Mouse (Mus musculus) olfactory bulb, adult 2 months (tissue): ENCODE results near the gene Trappc2l. TPM values are rescaled to one million over a fixed set of nuclear protein-coding genes. Genes with fewer than 3 reads are reported as not detected.
A peak's percentile ranks its signal among the peaks of the same experiment; 100 is the strongest.
"Not testable (repeated sequence)": the region's sequence is repeated elsewhere in the genome, so short reads cannot be mapped to it uniquely, and the experiment has no call there.

Experiments used
- H3K27ac ChIP-seq: fragments of 200-500 bp; 2 replicates; pipeline ENCODE4 v1.5.1; 2012; ENCODE audit warnings: low read depth, low read length; ENCODE audit not compliant: insufficient read depth
- H3K4me1 ChIP-seq: fragments of 200-500 bp; 2 replicates; pipeline ENCODE4 v1.6.1; 2012; ENCODE audit warnings: low read length; ENCODE audit not compliant: control insufficient read depth, insufficient read depth
- H3K4me3 ChIP-seq: fragments of 200-500 bp; 2 replicates; pipeline ENCODE4 v1.5.1; 2012; ENCODE audit warnings: mild to moderate bottlenecking, low read depth, low read length, moderate library complexity; ENCODE audit not compliant: insufficient read depth
- CTCF ChIP-seq: fragments of 200-500 bp; IDR thresholded peaks from 2 replicates; pipeline ENCODE4 v1.5.1; 2012; ENCODE audit warnings: low read depth, mild to moderate bottlenecking, low read length, moderate library complexity; ENCODE audit not compliant: insufficient read depth
- POLR2A ChIP-seq: fragments of 200-500 bp; IDR thresholded peaks from 2 replicates; pipeline ENCODE4 v1.6.1; 2012; ENCODE audit warnings: mild to moderate bottlenecking, low read depth, low read length, moderate library complexity; ENCODE audit not compliant: insufficient read depth
- WGBS: fragments of 180-500 bp; shearing (Covaris S2); methylation state at CpG from one replicate; pipeline ENCODE4 v1.1.7; 2018; 5-methylcytosine and 5-hydroxymethylcytosine counted together
- polyA plus RNA-seq: library from polyadenylated mRNA; stranded (reverse); fragments of >200 nt; gene quantifications from 2 replicates; pipeline ENCODE4 v1.2.4, GENCODE M21; 2012; ENCODE audit warnings: low replicate concordance; ENCODE audit not compliant: missing spikeins, insufficient read depth, insufficient read length

The Trappc2l gene
- polyA plus RNA-seq, 1 experiment: not detected

DNA sequence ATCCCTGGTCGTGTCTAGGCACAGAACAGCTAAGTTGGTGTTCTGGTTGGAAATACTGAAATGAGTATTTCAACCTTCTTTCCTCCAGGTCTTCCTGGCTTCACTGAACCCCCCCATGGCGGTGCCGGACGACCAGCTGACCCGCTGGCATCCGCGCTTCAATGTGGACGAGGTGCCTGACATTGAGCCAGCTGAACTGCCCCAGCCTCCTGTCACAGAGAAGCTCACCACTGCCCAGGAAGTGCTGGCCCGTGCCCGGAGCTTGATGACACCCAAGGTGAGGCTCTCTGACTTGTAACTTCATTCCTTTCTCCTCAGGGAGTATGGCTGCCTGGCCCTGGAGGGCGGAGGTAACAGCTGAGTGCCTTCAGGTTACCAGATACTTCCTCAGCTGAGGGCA, 40.3 kb upstream of the Trappc2l start:
- no peak overlapping the region for H3K27ac ChIP-seq
- H3K4me3 ChIP-seq: no peak overlapping the region
- no peak for TF ChIP-seq POLR2A
- TF ChIP-seq CTCF: no peak
- 94% methylated on average over 11 of the region's 11 CpGs for WGBS
- peaks cover 29% of the 10 kb centered on the region for H3K4me1 ChIP-seq

DNA sequence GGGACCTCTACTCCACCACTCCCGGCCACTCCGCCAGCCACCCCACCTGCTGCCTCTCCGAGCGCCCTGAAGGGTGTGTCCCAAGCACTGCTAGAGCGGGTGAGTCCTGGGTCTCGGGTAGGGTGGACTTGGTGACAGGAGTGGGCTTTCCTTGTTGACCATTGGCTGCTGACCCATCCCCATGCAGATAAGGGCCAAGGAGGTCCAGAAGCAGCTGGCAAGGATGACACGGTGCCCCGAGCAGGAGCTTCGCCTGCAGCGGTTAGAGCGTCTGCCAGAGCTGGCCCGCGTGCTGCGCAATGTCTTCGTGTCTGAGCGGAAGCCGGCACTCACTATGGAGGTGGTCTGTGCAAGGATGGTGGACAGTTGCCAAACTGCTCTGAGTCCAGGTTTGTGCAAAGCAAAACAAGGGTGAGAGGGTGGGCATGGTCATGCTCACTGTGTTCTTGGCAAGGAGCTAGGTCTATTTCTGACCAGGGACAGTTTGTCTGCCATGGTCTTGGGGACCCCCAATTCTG, 39.6 kb upstream of the Trappc2l start:
- Histone ChIP-seq H3K4me1 (peaks cover 29% of the 10 kb centered on the region), H3K4me3 (no peak overlapping the region), H3K27ac (no peak overlapping the region)
- no peak for TF ChIP-seq POLR2A
- TF ChIP-seq CTCF: no peak
- WGBS: 95% methylated on average over 17 of the region's 17 CpGs

DNA sequence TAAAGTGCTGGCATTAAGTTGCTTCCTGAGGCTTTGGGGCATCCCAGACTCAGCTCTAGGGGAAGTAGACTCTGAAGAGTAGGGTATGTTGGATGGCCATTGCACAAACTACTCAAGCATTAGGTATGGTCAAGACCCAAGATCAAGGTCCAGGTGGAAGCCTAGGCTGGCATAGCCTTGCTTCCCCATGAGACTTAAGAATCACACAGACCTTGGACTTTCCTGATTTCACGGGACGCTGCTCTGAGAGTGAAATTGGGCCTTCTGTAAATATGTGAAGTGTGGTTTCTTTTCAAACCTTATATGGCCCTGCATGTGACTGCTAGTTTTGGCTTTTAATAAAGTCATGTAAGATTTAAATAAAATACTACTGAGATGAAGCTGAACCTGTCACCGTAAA, 38.7 kb upstream of the Trappc2l start:
- H3K27ac ChIP-seq: no peak overlapping the region
- no peak for TF ChIP-seq CTCF
- TF ChIP-seq POLR2A: no peak
- H3K4me1 ChIP-seq: peaks cover 28% of the 10 kb centered on the region
- 96% methylated on average over 3 of the region's 3 CpGs for WGBS
- H3K4me3 ChIP-seq: no peak overlapping the region

DNA sequence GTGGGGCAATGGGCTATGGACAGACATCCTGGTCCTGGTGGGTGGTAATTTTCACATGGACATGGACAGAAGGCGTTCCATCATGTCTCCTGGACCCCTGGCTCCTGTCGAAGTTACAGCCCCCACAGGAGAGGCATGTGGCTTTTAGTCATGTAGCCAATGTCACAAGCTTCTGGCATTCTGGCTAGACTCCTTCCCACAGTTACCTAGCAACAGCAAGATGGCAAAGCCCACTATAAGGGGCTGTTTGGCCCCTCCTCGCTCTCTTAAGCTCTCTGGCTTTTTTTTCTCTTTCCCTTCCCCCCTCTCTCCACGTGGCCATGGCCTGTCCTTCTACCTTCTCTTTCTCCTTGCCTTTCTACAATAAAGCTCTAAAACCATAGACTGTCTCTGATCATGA, 38.3 kb upstream of the Trappc2l start:
- 46% methylated on average over 4 of the region's 4 CpGs for WGBS
- H3K27ac ChIP-seq: not testable (repeated sequence)
- H3K4me1 ChIP-seq: peaks cover 28% of the 10 kb centered on the region

DNA sequence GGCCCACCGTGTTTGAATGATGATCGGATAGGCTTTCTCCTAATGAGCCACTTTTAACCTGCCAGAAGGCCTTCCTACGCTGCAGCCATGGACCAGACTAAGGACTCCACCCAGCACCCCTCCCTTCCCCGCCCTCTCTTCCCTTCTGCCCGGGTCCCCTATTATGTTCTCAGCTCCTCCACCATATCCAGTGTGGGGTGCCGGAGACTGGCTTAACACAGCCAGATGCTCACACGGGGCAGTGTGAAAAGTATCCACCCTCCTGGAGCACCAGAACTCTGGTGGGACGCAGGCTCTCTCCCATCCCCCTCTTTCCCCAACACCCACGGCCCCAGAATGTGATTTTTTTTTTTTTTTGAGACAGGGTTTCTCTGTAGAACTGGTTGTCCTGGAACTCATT, 37.9 kb upstream of the Trappc2l start:
- 69% methylated on average over 9 of the region's 9 CpGs for WGBS

More for the DNA sequence above, 38.3 kb upstream of the Trappc2l start:
- H3K4me3 ChIP-seq: not testable (repeated sequence)

DNA sequence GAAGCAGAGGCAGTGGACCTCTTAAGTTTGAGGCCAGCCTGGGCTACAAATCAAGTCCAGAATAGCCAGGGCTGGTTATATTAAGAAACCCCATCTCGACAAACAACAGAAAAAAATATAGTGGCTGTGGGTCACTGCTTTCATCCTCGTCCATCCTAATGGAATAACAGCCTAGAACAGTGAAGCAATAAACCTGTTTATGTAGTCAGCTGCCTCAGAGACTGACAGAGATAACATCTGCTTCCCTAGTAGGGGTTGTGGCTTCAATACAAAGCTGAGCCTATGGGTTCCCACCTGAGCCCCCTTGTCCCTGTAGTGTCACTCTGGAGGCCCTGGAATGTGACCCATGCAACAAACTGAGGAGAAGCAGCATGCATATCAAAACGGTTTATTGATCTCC, 37.2 kb upstream of the Trappc2l start:
- peaks cover 23% of the 10 kb centered on the region for H3K4me1 ChIP-seq
- no peak overlapping the region for H3K4me3 ChIP-seq
- H3K27ac ChIP-seq: no peak overlapping the region
- no peak for TF ChIP-seq CTCF
- no peak for TF ChIP-seq POLR2A
- 73% methylated on average over 3 of the region's 3 CpGs for WGBS

More for the DNA sequence above, 37.9 kb upstream of the Trappc2l start:
- peaks cover 28% of the 10 kb centered on the region for H3K4me1 ChIP-seq
- no peak overlapping the region for H3K4me3 ChIP-seq
- TF ChIP-seq POLR2A: no peak
- TF ChIP-seq CTCF: no peak
- no peak overlapping the region for H3K27ac ChIP-seq

DNA sequence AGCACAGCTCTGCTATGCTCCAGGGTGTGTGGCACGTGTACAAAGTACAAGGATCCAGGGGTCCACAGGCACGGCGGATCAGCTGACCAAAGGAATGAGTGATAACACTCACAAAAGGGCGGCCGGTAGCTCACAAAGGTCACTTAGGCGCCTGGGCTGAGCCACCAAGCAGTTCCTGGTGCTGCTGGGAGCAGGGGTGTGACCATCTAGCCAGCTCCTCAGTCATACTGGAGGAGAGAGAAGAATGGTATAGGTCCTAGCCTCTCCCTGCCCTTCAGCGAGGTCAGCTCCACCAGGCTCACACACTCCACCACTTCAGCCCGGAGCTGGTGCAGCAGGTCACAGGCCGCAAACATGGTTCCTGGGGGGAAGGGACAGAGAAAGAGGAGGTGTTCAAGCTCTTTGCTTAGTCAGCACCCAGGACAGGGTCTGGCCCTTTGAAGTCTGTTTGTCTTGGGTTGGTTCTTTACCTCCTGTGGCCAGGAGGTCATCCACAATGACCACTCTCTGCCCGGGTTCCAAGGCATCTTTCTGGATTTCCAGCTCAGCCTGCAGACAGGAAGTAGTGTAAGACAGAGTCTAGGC, 36.7 kb upstream of the Trappc2l start:
- no peak overlapping the region for H3K4me3 ChIP-seq
- WGBS: 72% methylated on average over 10 of the region's 10 CpGs
- H3K27ac ChIP-seq: no peak overlapping the region
- peaks cover 22% of the 10 kb centered on the region for H3K4me1 ChIP-seq
- no peak for TF ChIP-seq POLR2A
- TF ChIP-seq CTCF: no peak

DNA sequence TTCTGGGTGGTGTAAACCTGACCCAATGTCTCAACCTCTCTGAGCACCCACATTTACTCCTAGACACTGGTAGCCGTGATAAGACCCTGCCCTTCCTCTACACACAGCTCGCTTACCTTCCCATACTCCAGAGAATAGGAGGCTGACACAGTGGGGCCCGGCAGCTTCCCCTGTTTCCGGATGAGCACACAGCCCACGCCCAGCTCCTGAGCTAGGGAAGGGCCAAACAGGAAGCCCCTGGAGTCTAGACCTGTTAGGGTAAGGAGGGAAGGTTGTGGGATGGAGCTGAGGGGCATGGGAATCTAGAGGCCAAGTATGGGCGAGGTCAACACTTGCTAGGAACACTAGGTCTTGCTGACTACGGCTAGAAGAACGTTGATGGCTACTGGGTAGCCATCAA, 36.2 kb upstream of the Trappc2l start:
- Histone ChIP-seq H3K4me1 (peaks cover 22% of the 10 kb centered on the region), H3K4me3 (no peak overlapping the region), H3K27ac (no peak overlapping the region)
- 84% methylated on average over 8 of the region's 8 CpGs for WGBS
- TF ChIP-seq POLR2A: no peak
- TF ChIP-seq CTCF: no peak

DNA sequence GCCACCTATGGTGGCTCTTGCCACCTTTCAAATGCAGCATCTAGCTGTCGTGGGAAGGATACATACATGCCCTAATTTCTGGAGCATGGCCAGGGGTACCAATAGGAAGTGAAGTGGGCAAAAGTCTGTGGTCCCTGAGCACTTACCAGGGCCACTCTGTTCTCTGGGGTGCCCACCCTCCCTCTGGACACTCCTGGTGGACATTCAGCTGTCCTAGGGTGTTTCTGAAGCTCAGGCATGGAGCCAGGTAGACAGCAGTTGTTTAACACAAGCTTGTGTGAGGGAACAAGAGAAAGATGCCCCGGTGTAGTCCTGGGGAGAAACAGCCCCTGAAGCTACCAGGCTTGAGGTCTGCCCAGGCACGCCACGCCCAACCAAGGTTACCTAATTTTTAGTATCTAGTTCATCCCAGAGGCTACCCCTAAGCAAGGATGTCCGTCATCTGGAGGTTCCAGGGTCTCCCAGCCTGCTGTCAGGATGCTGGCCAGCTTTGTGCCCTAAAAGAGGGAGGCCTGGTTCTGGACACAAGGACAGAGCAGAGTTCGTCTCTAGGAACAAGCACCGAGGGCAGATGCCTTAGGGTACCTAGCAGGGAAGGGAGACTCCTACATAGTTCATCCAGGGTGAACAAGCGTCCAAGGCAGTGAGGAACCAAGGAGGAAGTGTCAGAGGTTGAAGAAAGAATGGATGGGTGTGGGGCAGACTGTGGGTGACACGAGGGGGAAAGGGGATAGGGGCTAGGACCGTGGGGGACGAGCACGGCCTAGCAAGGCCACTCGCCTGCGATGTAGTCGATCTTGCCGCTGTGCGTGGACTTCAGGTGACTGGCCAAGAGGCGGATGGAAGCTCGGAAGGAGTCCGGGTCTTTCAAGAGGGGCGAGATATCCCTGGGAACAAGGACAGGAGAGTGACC, 35.4 kb upstream of the Trappc2l start:
- 0 out of 2 replicates have a peak overlapping the region, but pooled peaks have one; percentile 5 for H3K27ac ChIP-seq

More for the DNA sequence above, 35.4 kb upstream of the Trappc2l start:
- WGBS: 19% methylated on average over 21 of the region's 21 CpGs
- H3K4me1 ChIP-seq: peaks cover 22% of the 10 kb centered on the region
- TF ChIP-seq CTCF (no peak), POLR2A (no peak; the same call in 1 of the 2 replicates)
- H3K4me3 ChIP-seq: peak overlapping the region; percentile 75
